Mouse (Mus musculus) erythroblast, embryonic 14.5 days (primary cell): ENCODE results near the gene Taar2.

Experiments
- GATA1 ChIP-seq: IDR thresholded peaks from 2 replicates; pipeline ENCODE4 v1.6.1; 2012; ENCODE audit warnings: low read length, inconsistent platforms, mixed read lengths
- TAL1 ChIP-seq: IDR thresholded peaks from 3 replicates; pipeline ENCODE4 v1.6.1; 2012; ENCODE audit warnings: low read length, inconsistent platforms, mixed read lengths

GRCm38 (mm10) chr10:23978901-23979705 is 40.7 kb downstream of the Taar2 start:
- TF ChIP-seq TAL1 (no peak), GATA1 (no peak)
